Mouse (Mus musculus) testis, adult 2 months (tissue): ENCODE results near the gene Tmem135.

Experiments
- CTCF ChIP-seq: fragments of 200-500 bp; IDR thresholded peaks from 2 replicates; pipeline ENCODE4 v1.5.1; 2012; ENCODE audit warnings: low read depth, mild to moderate bottlenecking, inconsistent platforms, low read length, moderate library complexity; ENCODE audit not compliant: control insufficient read depth, insufficient read depth, insufficient replicate concordance
- POLR2A ChIP-seq: fragments of 200-500 bp; IDR thresholded peaks from 2 replicates; pipeline ENCODE4 v1.6.1; 2012; ENCODE audit warnings: low read depth, mild to moderate bottlenecking, inconsistent platforms, low read length, moderate library complexity; ENCODE audit not compliant: control insufficient read depth

GRCm38 (mm10) chr7:89427101-89427500 is 23.1 kb upstream of the Tmem135 start:
- no peak for TF ChIP-seq CTCF
- TF ChIP-seq POLR2A: no peak
